Mouse (Mus musculus): ENCODE results near the gene Cul1.
"Not testable (repeated sequence)": the region's sequence is repeated elsewhere in the genome, so short reads cannot be mapped to it uniquely, and the experiment has no call there.

Gene Cul1

GRCm38 (mm10) chr6:47453098-47453497, at the start of gene Cul1:
TSS of gene Cul1 (plus strand) at chr6:47453398.
- DNase-seq (ENCODE audit: low spot score in 2 of 2) = no peak

GRCm38 (mm10) chr6:47404419-47405382, 48.5 kb upstream of the Cul1 start:
- no peak for DNase-seq (ENCODE audit: low spot score in 2 of 2)

GRCm38 (mm10) chr6:47412886-47413606, 40.2 kb upstream of the Cul1 start:
- DNase-seq (ENCODE audit: low spot score in 2 of 2) = no peak

GRCm38 (mm10) chr6:47413656-47414055, 39.5 kb upstream of the Cul1 start:
- DNase-seq (ENCODE audit: low spot score in 2 of 2) = no peak

GRCm38 (mm10) chr6:47418691-47419090, 34.5 kb upstream of the Cul1 start:
- no peak for DNase-seq (ENCODE audit: low spot score in 2 of 2)

- no peak for DNase-seq (ENCODE audit: low spot score in 2 of 2)
Observed at GRCm38 (mm10) chr6:47420156-47420555, 33.0 kb upstream of the Cul1 start.

- DNase-seq (ENCODE audit: low spot score in 2 of 2) = no peak
Observed at GRCm38 (mm10) chr6:47421221-47421620, 32.0 kb upstream of the Cul1 start.

- no peak for DNase-seq (ENCODE audit: low spot score in 2 of 2)
Observed at GRCm38 (mm10) chr6:47426136-47426535, 27.1 kb upstream of the Cul1 start.

GRCm38 (mm10) chr6:47426556-47426955, 26.6 kb upstream of the Cul1 start:
- not testable (repeated sequence) for DNase-seq (ENCODE audit: low spot score in 2 of 2)

GRCm38 (mm10) chr6:47432795-47433194, 20.4 kb upstream of the Cul1 start:
- DNase-seq (ENCODE audit: low spot score in 2 of 2) = not testable (repeated sequence)

- DNase-seq (ENCODE audit: low spot score in 2 of 2) = no peak
Observed at GRCm38 (mm10) chr6:47440080-47440479, 13.1 kb upstream of the Cul1 start.

- no peak for DNase-seq (ENCODE audit: low spot score in 2 of 2)
Observed at GRCm38 (mm10) chr6:47447658-47448057, 5.5 kb upstream of the Cul1 start.

- DNase-seq (ENCODE audit: low spot score in 2 of 2) = peak; percentile 45 to 56
Observed at GRCm38 (mm10) chr6:47453522-47454130, 428 bp downstream of the Cul1 start.

- peak; percentile 77 to 78 for DNase-seq (ENCODE audit: low spot score in 2 of 2)
Observed at GRCm38 (mm10) chr6:47454131-47454574, 955 bp downstream of the Cul1 start.

GRCm38 (mm10) chr6:47454575-47455571, 1.7 kb downstream of the Cul1 start:
- DNase-seq (ENCODE audit: low spot score in 2 of 2) = peak; percentile 44 to 64

- DNase-seq (ENCODE audit: low spot score in 2 of 2) = no peak
Observed at GRCm38 (mm10) chr6:47455843-47456242, 2.6 kb downstream of the Cul1 start.

- no peak for DNase-seq (ENCODE audit: low spot score in 2 of 2)
Observed at GRCm38 (mm10) chr6:47456853-47457252, 3.7 kb downstream of the Cul1 start.

- DNase-seq (ENCODE audit: low spot score in 2 of 2) = no peak
Observed at GRCm38 (mm10) chr6:47465400-47465799, 12.2 kb downstream of the Cul1 start.

- no peak for DNase-seq (ENCODE audit: low spot score in 2 of 2)
Observed at GRCm38 (mm10) chr6:47466488-47466887, 13.3 kb downstream of the Cul1 start.

GRCm38 (mm10) chr6:47467058-47467457, 13.9 kb downstream of the Cul1 start:
- DNase-seq (ENCODE audit: low spot score in 2 of 2) = no peak

GRCm38 (mm10) chr6:47469760-47470159, 16.6 kb downstream of the Cul1 start:
- DNase-seq (ENCODE audit: low spot score in 2 of 2) = no peak
